Mouse (Mus musculus) kidney, adult 18-20 months (tissue): Measurements from ENCODE around the gene Col6a3.

Experiments used
- DNase-seq: peaks from one replicate; pipeline ENCODE4 v3.0.0; 2021

Col6a3 gene

GRCm38 (mm10) chr1:90843836-90844235 lies at the start of gene Col6a3:
Gene Col6a3 (minus strand): TSS chr1:90843971.
- peak; percentile 20 for DNase-seq

GRCm38 (mm10) chr1:90885771-90886460 lies 42.1 kb upstream of the Col6a3 start:
- DNase-seq: no peak

- no peak for DNase-seq
These were observed 32.9 kb upstream of the Col6a3 start for GRCm38 (mm10) chr1:90876486-90877270.

GRCm38 (mm10) chr1:90875961-90876360 lies 32.2 kb upstream of the Col6a3 start:
- DNase-seq: no peak

DNA sequence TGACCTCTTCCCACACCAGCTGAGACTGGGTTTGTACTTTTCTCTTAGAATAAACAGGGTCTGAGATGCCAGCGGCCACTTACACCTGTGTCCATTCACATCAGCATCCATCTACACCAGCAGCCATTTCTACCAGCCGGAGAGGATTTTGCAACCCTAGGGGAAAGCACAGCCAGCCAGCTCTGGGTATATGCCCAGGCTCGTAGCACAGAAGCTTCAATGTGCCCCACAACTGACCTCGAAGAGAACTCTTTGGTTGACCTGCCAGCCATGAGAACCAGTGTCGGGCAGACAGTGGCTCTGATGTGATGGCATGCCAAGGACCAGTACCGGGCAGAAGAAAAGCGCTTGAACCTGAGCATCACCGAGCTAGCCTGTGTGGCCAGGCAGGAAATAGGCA lies 31.6 kb upstream of the Col6a3 start:
- DNase-seq: no peak

DNA sequence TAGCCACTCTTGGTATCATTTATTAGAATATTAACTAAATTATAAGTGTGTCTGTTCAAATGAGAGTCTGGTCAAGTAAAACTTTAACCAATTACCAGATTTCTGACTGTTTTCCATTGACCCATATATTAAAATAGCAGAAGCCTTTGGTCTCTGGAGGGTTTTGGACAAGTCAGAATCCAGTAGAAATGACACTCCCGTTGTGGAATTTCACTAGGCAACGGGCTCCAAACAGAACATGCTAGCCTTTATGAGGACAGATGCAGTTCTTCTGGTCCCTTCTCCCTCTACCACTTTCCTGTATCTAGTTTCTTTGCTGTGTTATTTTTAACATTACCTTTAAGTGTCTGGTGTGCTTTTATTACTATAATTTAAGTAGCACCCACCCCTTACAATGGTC lies 26.8 kb upstream of the Col6a3 start:
- DNase-seq: no peak

DNA sequence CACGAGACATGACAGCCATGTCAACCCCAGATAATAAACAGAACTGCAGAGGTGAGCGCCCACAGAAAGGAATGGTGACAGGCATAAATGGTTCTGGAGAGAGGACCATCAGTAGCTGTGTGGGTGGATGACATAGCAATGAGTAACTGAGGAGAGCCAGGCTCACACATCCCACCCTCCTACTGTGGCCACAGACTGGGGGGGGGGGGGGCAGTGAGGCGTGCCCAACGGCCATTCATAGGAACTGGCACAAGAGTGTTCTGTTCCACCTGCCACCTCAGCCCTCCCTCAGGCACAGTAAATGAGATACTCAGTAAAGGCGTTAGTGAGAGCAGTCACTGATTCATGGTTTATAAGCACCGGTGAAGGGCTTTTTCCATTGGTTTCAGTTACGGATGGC lies 23.0 kb upstream of the Col6a3 start:
- DNase-seq: no peak

DNA sequence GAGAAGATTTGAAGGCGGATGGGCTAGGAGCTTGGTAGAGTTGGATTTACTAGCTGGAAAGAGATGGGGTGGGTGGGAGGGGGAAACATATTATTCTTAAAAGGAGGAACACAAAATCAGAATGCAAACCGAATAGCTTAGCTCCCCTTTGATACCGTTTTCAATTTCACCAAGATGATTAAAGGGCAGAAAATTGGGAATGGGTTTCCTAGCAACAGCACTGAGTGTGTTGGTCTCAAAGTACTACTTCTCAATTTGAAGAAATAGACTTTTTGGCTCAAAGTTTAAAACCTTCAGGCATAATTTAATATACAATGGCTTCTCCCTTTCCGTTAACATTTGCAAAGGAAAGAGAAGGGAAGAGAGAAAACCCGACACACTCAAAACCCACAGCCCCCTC lies 12.1 kb upstream of the Col6a3 start:
- DNase-seq: no peak

GRCm38 (mm10) chr1:90849836-90850235 lies 6.1 kb upstream of the Col6a3 start:
- peak; percentile 16 for DNase-seq

DNA sequence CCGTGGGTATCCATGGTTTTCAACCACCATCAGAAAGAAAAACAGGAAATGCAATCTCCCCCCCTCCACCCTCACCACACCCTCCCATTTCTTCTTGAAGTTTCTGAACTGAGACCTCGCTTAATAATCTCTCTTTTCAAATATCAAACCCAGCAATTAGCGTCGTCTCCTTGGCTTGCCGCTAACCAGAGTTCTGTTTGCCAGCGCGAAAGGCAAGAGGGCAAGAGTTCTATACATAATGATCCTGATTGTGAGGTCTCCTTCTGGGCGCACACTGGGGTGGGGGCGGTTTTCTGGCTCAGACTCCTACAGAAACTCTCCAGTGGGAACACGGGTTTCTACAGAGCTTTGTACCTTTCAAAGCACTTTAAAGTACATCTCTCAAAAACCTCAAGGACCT lies 1.4 kb upstream of the Col6a3 start:
- DNase-seq: no peak

DNA sequence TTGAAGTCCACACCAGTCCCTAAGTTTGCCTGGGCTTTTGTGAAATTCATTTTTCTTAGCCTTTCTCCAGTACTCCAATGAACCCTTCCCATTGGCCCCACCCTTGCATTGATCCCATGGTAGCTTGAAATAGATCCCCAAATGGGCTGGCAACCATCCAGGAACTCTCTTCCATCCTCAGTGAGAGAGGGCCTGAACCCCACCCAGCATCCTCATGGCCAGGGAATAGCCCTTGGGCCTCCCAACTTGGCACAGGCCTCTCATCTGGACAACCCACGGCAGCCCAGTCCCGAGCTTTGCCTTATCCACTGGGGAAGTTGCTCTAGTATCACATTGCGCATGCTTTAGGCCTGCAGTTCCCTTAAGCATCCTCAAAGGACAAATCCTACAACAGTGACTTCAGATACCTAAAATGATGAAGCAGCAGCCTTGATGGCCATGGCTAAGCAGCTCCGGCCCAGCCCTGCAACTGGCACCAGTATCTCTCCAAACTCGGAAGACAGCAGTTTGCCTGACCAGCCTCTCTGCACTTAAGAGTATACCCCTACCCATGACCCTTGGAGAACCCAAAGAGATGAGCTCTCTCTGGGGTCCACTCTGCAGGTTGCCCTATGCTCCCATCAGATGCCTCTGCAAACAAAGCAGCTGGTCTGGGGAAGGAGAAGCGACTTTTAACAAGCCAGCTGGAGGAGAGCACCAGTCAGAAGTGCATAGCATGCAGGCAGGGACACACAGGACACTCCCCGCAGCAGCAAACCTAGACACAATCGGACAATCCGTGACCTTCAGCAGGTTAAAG lies 783 bp downstream of the Col6a3 start:
- DNase-seq: no peak

- peak; percentile 28 for DNase-seq
These were observed 3.5 kb downstream of the Col6a3 start for GRCm38 (mm10) chr1:90840250-90840649.

DNA sequence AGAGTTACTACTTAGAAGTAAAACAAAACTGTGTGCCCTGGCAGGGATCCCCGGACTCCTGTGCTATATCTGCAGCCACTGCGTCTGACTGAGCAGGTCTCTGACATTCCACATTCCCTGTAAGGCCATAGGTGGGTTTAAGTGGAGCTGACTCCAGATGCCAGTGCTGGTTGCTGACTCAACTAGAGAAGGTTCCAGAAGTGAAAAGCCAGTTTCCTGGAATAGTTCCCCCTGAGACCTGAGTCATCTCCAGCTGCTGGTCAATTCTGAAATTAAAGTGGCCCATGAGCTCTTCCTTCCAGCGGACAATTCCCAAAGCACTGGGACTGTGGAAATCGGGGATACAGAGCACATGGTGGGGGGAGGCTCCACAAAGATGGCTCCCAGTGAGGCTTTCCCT lies 5.1 kb downstream of the Col6a3 start:
- DNase-seq: no peak

DNA sequence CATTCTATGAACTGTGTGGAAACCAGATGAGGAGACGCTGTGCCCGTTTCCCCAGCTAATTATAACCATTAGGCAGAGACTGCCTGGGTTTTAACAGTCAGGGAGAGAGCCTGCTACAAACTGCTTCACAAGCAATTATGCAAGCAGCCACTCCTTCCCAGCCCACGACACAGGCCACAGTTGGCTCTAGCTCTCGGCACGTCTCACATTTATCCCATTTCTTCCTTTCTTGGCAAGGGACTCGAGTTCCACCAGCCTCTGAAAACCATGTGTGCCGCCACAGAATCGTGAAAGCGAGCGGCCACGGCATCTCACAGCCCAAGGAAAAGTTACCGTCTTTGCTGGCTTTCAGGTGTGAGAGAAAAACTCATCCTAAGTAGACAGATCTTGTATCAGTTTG lies 5.5 kb downstream of the Col6a3 start:
- peak; percentile 8 for DNase-seq

GRCm38 (mm10) chr1:90836178-90836740 lies 7.5 kb downstream of the Col6a3 start:
- no peak for DNase-seq

GRCm38 (mm10) chr1:90834701-90835100 lies 9.1 kb downstream of the Col6a3 start:
- no peak for DNase-seq

DNA sequence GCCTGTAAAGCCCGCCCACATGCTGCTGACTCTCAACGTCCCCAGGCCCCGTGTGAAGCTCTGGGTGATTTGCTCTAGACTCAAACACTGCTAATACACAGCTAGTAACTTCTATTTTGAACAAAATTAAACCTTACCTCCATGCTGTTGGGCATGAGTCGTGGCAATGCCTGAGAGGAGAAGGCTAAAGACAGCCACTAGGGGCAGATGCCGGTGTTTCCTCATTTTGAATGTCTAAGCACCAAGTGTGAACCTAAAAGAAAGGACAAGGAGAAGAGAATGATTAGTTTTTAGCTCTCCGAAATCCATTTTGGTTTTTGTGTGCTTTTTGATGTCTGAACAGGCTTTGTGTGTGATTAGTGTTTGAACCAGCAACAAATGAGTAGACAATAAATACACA lies 13.8 kb downstream of the Col6a3 start:
- DNase-seq: no peak

DNA sequence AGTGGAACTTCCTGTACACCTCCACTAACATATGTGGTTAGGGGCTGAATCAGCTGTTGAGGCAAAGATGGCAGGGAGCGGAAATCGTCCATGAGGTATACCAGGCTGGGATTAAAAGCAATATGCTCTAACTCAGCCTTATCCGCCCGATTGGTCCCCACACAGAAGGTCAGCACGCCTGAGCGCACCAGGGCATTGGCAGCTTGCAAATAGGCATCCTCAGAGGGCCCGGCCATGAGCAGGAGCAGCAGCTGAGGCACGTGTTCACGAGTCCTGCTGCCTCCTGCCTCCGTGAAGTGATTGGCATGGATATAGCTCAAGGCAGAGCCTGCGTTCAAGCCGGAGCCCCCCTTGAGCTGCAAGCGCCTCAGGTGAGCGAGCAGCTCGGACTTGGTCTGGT lies 30.5 kb downstream of the Col6a3 start:
- DNase-seq: no peak

DNA sequence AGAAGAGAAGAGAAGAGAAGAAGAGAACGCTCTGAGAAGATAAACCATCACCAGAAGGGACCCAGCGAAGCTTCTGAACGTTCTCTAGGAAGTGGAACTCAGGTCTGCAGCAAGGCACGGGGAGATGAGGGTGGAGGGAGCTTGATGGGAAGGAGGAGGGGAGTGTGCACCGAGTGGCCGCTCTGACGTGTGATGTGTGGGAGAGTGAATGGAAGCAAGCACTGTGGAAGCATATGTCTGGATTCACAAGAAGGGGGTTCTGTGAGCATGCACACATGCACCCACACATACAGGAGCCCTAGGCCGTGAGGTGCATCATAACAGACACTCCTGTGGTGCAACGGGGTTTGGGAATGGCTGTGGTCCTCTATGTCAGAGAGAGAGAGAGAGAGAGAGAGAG lies 34.8 kb downstream of the Col6a3 start:
- DNase-seq: no peak

DNA sequence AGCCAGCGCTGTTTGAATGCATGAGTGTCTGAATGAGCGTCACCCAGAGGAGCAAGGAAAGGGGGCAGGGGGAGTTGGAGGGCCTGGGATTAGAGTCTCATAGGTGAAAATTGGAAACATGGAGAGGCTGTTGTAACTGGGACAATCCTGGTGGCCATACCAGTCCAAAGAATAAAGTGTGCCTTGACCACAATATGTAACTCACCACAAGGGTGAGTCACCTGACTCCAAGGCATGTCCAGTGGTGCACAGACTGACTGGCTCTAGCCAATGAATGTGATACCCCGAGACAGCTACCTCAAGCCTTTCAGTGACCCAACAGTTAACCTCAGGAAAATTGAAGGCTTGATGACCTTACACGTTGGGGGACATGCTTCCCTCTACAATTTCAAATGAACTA lies 40.7 kb downstream of the Col6a3 start:
- no peak for DNase-seq

- DNase-seq: no peak
These were observed 42.7 kb downstream of the Col6a3 start for GRCm38 (mm10) chr1:90801067-90801466.

GRCm38 (mm10) chr1:90800466-90800865 lies 43.3 kb downstream of the Col6a3 start:
- DNase-seq: no peak

- no peak for DNase-seq
These were observed 46.4 kb downstream of the Col6a3 start for GRCm38 (mm10) chr1:90797276-90797891.
